Mouse (Mus musculus) midbrain, postnatal 0 days (tissue): ENCODE results near the gene Morn5. TPM values are rescaled to one million over a fixed set of nuclear protein-coding genes. Genes with fewer than 3 reads are reported as not detected.

Experiments
- ATAC-seq: fragments of 200-750 bp; cut with Nextera tagmentation; 2 replicates; pipeline ENCODE4 v1.8.0; 2017; ENCODE audit warnings: moderate number of reproducible peaks, mild to moderate bottlenecking, moderate TSS enrichment, moderate library complexity; ENCODE audit not compliant: low FRiP score
- DNase-seq: peaks from one replicate; pipeline ENCODE4 v3.0.0-alpha.2; 2015; ENCODE audit warnings: low spot score
- H3K27ac ChIP-seq: fragments of 300-500 bp; sonication (generic); 2 replicates; pipeline ENCODE4 v1.5.1; 2014; ENCODE audit warnings: low read depth, mild to moderate bottlenecking, low read length, mixed read lengths
- H3K27me3 ChIP-seq: fragments of 300-500 bp; sonication (generic); 2 replicates; pipeline ENCODE4 v1.6.1; 2014; ENCODE audit warnings: low read length, control low read depth, mixed read lengths; ENCODE audit not compliant: insufficient read depth
- H3K36me3 ChIP-seq: fragments of 300-500 bp; sonication (generic); 2 replicates; pipeline ENCODE4 v1.6.1; 2014; ENCODE audit warnings: low read length, control low read depth, mixed read lengths; ENCODE audit not compliant: insufficient read depth
- H3K4me1 ChIP-seq: fragments of 300-500 bp; sonication (generic); 2 replicates; pipeline ENCODE4 v1.6.1; 2014; ENCODE audit warnings: mild to moderate bottlenecking, control low read depth, antibody characterized with exemption, low read length, mixed read lengths; ENCODE audit not compliant: insufficient read depth
- H3K4me2 ChIP-seq: fragments of 300-500 bp; sonication (generic); 2 replicates; pipeline ENCODE4 v1.6.1; 2014; ENCODE audit warnings: low read depth, mild to moderate bottlenecking, low read length, mixed read lengths; ENCODE audit not compliant: poor library complexity, severe bottlenecking
- H3K4me3 ChIP-seq: fragments of 300-500 bp; sonication (generic); 2 replicates; pipeline ENCODE4 v1.5.1; 2014; ENCODE audit warnings: low read depth, mild to moderate bottlenecking, low read length, moderate library complexity
- H3K9ac ChIP-seq: fragments of 300-500 bp; sonication (generic); replicated peaks from 2 replicates; pipeline ENCODE4 v1.6.1; 2014; ENCODE audit warnings: mild to moderate bottlenecking, low read length, moderate library complexity, mixed read lengths; ENCODE audit not compliant: poor library complexity, severe bottlenecking
- H3K9me3 ChIP-seq: fragments of 300-500 bp; sonication (generic); 2 replicates; pipeline ENCODE4 v1.6.1; 2016; ENCODE audit warnings: low read length, control low read depth
- CTCF ChIP-seq: IDR thresholded peaks from 2 replicates; pipeline ENCODE4 v1.5.1; 2016; ENCODE audit warnings: antibody characterized with exemption, mild to moderate bottlenecking
- WGBS: fragments of 180-500 bp; shearing (Covaris S2); extraction: QIAGEN DNeasy Blood & Tissue Kit; methylation state at CpG from one replicate; pipeline ENCODE4 v1.1.7; 2014; 5-methylcytosine and 5-hydroxymethylcytosine counted together
- polyA plus RNA-seq: library from polyadenylated mRNA; unstranded; fragments of >200 nt; fragmentation: Nextera tagmentation; extraction: Ambion mirVana; gene quantifications from 2 replicates; pipeline ENCODE4 v1.2.1, GENCODE M21; 2015
- total RNA-seq: library from RNA; depleted of rRNA; stranded (reverse); fragments of >200 nt; gene quantifications from 2 replicates; pipeline ENCODE4 v1.2.3, GENCODE M21; 2014

Gene Morn5
- total and polyA plus RNA-seq, 2 experiments from 2014 or later: 3.5 to 3.8 TPM

DNA sequence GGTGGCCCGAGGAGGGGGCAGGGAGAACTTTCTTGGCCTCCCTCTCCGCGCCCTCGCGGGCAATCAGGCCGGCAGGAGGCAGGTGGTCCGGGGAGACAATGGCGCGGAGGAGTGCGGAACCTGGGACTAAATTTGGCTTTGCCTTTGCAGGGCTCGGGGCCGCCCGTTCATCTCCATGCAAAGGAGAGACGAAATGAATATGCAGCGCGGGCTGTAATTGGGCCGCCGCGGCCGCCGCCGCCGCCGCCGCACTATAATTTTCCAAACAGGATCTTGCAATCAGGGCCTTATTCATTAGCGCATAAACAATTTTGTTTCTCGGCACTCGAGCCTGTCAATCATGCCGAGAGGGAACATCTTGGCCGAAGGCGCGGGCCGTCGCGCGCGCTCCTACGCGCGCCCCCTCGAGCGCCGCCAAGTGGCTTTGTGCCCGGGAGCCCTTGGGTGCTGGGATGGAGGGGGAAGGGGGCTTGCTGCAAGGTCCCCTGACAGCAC lies 37.9 kb upstream of the Morn5 start:
- H3K9ac ChIP-seq: peak overlapping the region; percentile 59
- H3K27ac ChIP-seq: no peak overlapping the region
- H3K4me1 ChIP-seq: peaks cover 3% of the 10 kb centered on the region; the same call in 1 of the 2 replicates
- no peaks in the 10 kb centered on the region for H3K36me3 ChIP-seq
- WGBS: under 1% methylated on average over 44 of the region's 44 CpGs
- H3K9me3 ChIP-seq: no peaks in the 10 kb centered on the region
- 0 out of 2 replicates have a peak, but pooled peaks cover 5% of the 10 kb centered on the region for H3K27me3 ChIP-seq
- peak; percentile 14 for DNase-seq
- peak overlapping the region; percentile 47 for H3K4me3 ChIP-seq
- peak; percentile 34; the same call in 1 of the 2 replicates for ATAC-seq
- peak; percentile 59 for TF ChIP-seq CTCF
- H3K4me2 ChIP-seq: peak overlapping the region; percentile 83

DNA sequence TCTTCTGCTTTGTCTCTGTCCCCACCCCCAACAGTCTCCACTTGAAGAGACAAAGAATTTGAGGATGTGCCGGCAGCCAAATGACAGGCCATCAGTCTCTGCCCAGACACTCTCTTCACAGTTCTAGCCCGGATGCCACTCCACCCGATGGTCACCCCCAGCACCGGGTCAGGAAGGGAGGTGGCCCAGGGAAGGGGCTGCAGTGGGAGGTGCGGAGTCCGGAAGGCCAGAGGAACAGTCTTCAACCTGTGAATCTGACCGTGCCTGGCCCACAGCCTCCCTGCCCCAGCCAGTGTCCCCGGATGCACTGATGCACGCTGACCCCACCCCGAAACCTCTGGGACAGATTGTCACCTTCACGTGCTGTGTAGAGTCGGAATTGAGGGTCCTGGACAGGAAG lies 36.2 kb upstream of the Morn5 start:
- no peak for TF ChIP-seq CTCF
- WGBS: 68% methylated on average over 12 of the region's 12 CpGs
- no peak overlapping the region for H3K27ac ChIP-seq
- no peaks in the 10 kb centered on the region for H3K9me3 ChIP-seq
- no peak overlapping the region for H3K9ac ChIP-seq
- peaks cover 3% of the 10 kb centered on the region; the same call in 1 of the 2 replicates for H3K4me1 ChIP-seq
- 0 out of 2 replicates have a peak, but pooled peaks cover 5% of the 10 kb centered on the region for H3K27me3 ChIP-seq
- no peak for DNase-seq
- no peak overlapping the region for H3K4me2 ChIP-seq
- H3K36me3 ChIP-seq: no peaks in the 10 kb centered on the region
- no peak overlapping the region for H3K4me3 ChIP-seq
- no peak for ATAC-seq

DNA sequence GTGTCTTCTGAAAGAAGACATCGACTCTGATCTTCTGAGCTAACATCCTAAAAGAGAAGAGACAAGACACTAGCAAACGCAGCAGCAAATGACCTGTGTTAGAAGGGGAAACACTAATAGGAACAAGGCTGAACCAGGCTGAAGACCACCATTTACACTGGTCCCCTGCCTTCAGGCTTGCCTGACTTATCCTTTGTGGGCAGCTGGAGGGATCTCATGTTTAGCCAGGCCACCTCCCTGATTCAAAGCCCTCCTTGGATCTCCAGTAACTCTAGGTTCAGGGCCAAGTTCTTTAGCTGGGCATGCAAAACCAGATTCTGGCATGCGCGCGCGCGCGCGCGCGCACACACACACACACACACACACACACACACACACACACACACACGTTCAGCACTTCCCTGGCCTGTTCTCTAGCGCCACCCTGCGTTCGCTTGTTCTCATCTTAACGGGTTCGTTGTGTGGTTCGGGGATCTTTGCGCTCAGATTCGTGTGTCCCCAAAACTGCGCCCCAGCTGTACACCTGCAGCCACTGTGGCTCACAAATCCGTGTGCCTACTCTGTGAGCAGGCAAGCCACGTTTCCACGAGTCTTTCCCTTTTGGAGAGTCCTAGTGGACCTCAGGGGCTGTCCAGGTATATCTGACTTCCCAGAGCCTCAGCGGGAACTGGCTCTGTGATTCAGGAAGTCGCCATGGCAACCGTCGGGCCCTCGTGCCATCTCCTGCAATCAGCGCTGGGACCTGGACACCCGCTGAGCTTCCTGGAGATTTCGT lies 27.7 kb upstream of the Morn5 start:
- TF ChIP-seq CTCF: peak; percentile 93
- Histone ChIP-seq H3K36me3 (no peaks in the 10 kb centered on the region), H3K9me3 (no peaks in the 10 kb centered on the region), H3K4me3 (peak overlapping the region; percentile 31; the same call in 1 of the 2 replicates), H3K27ac (no peak overlapping the region), H3K27me3 (0 out of 2 replicates have a peak, but pooled peaks cover 3% of the 10 kb centered on the region), H3K4me1 (peaks cover 4% of the 10 kb centered on the region; the same call in 1 of the 2 replicates), H3K9ac (0 out of 2 replicates have a peak overlapping the region, but pooled peaks have one; percentile 39), H3K4me2 (peak overlapping the region; percentile 59)
- WGBS: 8% methylated on average over 32 of the region's 32 CpGs
- DNase-seq (peak; percentile 91), ATAC-seq (peak; percentile 87)

GRCm38 (mm10) chr2:36023291-36023690 lies 26.0 kb upstream of the Morn5 start:
- Histone ChIP-seq H3K36me3 (no peaks in the 10 kb centered on the region), H3K4me2 (no peak overlapping the region), H3K4me3 (no peak overlapping the region), H3K27me3 (0 out of 2 replicates have a peak, but pooled peaks cover 3% of the 10 kb centered on the region), H3K27ac (no peak overlapping the region), H3K9me3 (no peaks in the 10 kb centered on the region), H3K4me1 (peaks cover 4% of the 10 kb centered on the region; the same call in 1 of the 2 replicates), H3K9ac (no peak overlapping the region)
- DNase-seq: no peak
- 67% methylated on average over 3 of the region's 3 CpGs for WGBS
- ATAC-seq: no peak
- no peak for TF ChIP-seq CTCF

DNA sequence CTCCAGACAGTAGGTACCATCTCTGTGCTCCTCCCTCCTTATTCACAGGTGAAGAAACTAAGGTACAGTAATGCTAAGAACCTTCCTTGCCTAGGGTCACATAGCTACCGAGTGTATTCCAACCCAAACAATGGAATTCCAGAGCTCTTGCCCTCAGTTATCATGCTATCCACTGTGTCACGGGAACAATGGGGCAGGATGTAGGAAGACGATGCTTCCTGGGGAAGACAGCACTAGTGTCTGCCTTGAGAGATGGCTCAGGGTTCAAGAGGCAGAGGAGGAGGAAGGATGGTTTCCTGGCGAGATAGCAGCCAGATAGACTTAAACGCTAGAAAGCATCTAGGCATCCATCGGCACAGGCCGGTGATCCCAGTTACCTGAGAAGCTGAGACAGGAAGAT lies 16.4 kb upstream of the Morn5 start:
- ATAC-seq (no peak), DNase-seq (no peak)
- Histone ChIP-seq H3K4me1 (no peaks in the 10 kb centered on the region), H3K4me3 (no peak overlapping the region), H3K9me3 (no peaks in the 10 kb centered on the region), H3K36me3 (peaks cover 26% of the 10 kb centered on the region), H3K9ac (no peak overlapping the region), H3K4me2 (no peak overlapping the region), H3K27ac (no peak overlapping the region), H3K27me3 (no peaks in the 10 kb centered on the region)
- 86% methylated on average over 7 of the region's 7 CpGs for WGBS
- no peak for TF ChIP-seq CTCF

GRCm38 (mm10) chr2:36033966-36034365 lies 15.3 kb upstream of the Morn5 start:
- H3K4me1 ChIP-seq: no peaks in the 10 kb centered on the region
- ATAC-seq (no peak), DNase-seq (no peak)
- no peak for TF ChIP-seq CTCF
- no peak overlapping the region for H3K27ac ChIP-seq
- H3K36me3 ChIP-seq: peaks cover 35% of the 10 kb centered on the region
- 81% methylated on average over 7 of the region's 7 CpGs for WGBS
- H3K9me3 ChIP-seq: no peaks in the 10 kb centered on the region
- no peak overlapping the region for H3K9ac ChIP-seq
- no peak overlapping the region for H3K4me2 ChIP-seq
- H3K27me3 ChIP-seq: no peaks in the 10 kb centered on the region
- no peak overlapping the region for H3K4me3 ChIP-seq
